Mouse (Mus musculus): Measurements from ENCODE around the gene Glis3. TPM values are rescaled to one million over a fixed set of nuclear protein-coding genes. Genes with fewer than 3 reads are reported as not detected.

Gene Glis3
- total RNA-seq, 2 experiments from 2014 or later = 0.82 to 1.0 TPM

DNA sequence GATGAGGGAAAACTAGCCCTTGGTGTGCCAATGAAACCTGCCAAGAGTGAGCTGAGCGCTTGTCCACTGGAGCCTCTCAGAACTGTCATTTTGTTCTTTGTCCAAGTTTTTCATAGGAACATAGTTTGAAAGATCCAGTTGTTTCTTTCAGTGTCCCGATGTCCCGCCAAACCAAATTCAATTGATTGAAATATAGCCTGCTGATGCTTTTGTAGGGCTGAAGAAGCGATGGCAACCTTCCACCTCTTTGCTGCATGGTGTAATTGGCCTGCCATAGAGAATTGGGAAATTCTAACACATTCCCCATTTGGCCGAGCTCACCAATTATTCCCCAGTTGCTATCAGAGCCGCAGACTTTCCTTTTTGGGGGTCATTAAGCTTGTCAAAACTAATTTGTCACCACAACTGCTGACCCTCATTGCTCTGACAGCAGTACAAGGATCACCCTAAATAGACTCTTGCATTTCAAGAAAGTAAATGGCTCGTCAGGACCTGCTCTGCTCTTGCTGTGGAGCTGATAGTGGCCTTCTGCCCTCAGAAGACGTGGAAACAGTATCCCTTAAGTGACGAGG lies 299.1 kb downstream of the Glis3 start:
- DNase-seq = peak; percentile 14

DNA sequence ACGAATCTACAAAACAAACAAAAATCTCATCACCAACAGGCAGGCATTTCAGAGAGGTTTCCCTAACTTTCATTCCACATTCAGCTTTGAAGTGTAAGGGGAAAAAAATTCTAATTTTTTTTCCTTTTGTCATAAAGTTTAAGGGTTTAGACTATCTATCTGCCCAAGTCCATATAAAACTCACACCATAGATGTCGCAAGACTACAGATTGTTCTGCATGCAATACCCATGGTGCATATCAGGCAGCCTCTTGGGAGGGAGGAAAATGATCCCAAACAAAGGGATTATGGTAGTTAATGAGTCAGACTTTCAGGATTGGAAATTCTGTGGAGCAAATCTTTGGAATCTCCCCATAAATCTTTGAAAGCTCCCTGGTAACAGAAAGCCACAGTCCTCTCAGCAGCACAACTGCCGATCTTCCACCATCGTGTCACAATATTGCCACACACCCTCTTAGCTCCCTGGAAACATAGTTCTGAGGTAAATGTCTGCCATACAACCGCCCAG lies 302.0 kb downstream of the Glis3 start:
- DNase-seq = no peak

DNA sequence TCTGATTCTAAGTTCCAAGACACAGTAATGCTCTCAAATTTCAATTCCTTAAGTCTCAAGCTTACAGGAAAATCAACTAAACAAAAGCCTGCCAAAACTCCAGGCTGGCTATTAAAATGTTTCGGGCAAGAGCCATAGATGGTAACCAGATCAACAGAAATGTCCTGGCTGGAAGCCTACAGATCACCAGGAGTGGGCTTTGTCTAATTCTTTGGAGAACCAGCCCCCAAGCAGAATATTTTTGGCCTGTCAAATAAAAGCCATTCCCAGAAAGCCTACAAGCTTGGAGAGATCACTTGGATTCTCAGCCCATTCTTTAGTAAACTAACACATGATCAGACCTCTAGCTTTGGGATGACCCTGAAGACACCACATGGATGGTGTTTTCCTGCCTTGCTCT lies 303.5 kb downstream of the Glis3 start:
- DNase-seq = no peak

DNA sequence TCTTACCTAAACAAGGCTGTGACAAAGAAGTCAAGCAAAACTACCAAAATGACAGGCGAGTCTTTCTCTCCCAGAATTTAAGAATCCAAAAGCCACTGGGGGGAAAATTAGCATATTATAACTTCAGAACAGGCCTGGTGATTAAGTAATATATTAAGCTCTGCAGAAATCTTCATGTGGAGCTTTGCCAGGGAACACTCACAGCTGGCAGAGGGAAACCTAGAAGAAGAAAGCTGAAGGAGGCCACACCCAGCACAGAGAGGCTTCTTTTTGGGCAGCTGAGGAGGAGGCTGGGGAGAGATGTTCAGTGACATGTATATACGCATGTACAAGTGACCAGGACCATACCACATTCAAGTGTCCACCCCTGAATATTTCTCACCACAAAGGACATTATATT lies 304.1 kb downstream of the Glis3 start:
- peak; percentile 16 for DNase-seq

DNA sequence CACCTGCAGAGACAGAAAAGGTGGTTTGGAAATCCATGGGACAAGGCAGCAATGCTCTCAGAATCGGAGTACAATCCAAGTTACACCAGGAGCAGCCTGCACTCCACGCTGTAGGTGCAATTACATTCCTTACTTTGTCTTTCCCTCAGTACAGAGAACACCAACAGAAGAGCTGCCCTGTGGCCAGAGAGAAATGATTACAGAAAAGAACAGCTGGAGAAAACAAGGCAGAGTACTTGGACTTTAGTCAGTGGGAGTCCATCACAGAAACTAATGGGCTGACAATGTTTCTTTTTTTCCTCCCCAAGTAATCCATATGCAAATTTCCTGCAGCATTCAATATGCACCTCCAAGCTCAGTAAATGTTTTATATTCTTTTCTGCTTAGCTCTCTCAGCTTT lies 305.4 kb downstream of the Glis3 start:
- no peak for DNase-seq

DNA sequence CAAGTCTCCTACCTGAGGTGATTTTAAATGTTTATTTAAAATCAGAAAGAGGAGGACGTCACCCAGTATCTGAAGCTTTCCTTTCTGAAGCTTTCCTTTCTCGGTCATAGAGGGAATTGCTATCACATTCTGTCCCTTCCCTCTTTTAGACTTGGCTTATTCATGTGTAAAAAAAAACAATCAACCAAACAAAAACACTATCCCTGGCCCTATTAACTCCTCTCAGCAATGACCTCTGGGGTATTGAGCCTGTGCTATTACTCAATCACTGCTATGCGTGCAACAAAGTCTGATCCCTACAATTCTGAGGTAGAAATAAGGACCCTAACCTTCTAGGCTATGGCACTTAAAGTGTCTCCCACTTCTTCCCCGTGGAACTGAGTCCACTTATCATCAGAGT lies 311.7 kb downstream of the Glis3 start:
- no peak for DNase-seq

DNA sequence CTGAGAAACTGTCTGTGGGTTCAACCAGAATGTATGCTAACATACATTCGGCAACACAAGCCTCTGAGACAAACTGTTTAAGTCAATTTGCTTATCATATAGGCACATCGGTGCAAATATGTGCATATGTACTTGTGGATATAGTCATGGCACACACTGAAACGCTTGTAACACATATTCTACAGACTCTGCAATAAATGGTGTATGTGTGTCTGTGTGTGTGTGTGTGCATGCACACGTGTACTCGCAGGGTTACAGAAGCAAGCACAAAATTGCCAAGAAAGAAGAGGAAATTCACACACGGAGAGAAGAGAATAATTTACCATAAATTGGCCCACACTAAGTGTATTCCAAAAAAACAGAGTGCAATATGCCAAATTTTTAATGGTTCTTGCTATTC lies 312.6 kb downstream of the Glis3 start:
- no peak for DNase-seq

DNA sequence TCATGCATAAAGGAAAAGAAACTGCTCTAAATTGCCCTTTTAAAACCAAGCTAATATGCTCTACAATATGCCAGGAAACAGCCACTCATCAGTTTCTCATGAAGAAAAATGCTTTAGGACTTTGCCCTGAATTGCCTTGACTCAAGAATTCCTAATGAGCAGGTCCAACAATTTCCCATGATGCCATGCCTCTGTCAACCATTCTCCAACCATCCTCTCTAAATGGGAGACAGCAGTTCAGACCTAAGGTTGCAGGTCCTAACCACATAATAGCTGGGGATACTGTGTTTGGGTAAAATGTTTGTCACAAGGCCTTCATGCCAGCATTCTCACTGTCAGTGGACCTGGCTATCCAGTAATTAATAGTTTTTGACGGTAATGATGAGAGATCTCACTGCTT lies 313.1 kb downstream of the Glis3 start:
- DNase-seq = no peak

DNA sequence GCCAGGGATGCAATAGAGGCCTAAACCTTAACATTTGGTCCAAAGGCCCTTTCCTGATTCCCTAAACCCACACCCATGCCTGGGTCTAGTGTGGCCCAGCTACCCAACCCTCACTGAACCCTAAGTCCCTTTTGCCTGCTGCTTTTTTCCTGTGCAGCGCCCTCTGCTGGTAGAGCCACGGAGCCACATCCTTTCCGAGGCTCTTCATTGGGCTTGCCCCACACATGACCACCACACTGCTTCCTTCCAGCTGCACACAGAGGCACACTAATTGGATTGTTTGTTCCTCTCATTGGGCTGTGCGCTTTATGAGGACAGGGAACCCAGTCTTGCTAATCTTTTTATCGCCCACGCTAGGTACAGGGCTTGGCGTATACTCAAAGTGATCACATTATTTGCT lies 314.0 kb downstream of the Glis3 start:
- DNase-seq = no peak

DNA sequence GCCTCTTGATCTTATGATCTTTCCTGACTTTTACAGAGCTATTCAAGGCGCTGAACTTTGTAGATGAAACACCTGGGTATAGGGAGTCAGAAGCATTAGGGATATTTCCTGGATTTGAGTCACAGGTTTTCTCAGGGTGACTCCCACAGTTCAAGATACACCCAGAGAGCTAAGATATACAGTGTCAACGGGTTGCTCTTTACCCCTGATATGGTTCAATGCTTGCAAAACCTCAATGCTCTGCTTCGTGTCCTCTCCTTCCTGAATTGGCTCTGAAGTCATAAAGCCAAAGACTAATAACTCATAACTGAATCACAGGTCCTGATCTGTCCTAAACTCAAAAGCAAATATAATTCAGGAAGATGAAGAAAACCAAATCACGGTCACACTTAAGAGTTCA lies 319.0 kb downstream of the Glis3 start:
- no peak for DNase-seq

DNA sequence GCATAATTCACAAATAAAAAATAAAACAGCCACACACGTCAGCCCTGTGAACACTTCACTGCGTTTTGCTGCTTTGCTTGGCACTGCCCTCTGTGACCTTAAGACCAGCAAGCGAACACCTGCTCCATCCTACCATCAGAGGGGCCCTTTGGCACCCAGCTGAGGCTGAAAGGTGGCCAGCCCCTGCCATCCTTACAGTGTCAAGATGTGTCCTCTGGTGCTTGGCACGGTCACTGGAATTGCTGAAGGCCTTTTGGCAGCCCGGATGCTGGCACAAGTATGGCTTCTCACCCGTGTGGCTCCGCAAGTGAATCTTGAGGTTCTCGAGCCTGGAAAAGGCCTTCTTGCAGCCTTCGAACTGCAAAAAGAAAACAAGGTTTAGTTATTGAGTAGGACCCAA lies 322.3 kb downstream of the Glis3 start:
- no peak for DNase-seq

DNA sequence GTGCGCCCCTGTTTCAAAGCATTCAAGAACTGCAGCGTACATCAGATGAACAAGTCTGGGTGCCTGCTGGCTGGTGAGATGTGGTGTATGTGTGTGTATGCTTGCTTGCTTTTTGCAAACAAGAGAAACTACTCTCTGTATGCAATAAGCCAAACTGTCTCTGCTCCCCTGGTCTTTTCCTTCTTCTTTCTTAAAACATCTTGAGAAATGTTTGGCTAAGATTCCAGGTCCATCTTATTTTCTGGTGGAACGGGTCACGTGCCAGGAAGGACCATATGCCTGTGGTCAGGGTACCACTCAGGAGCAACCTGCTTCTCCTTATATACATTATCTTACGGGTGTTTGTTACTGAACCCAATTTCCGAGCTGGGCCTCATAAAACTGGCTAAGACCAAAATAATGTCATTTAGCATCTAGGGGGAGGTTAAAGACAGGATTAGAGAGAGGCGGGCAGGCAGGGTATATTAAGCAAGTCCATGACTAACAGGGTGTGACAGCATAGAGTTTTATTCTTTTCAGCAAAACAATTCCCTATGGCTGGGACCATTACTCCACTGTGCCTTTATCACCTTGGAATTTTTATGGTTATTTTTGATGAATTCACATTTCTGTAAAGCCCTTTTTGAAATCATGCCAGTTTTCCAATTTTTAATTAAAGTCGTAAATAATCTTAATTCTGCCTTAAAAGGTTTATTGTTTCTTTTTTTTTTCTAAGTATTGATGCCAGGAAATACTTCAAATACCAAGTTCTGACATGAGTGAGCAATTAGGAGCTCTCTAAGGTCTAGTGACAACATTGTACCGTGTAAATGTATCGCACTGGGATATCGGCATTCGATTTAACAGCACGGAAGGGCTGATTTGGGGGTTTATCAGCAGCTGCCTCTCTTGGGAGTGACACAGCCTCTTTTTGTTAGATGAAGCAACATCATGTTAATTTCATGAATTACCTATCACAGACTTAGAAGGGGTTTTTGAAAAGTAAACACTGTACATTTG lies 328.5 kb downstream of the Glis3 start:
- no peak for DNase-seq

DNA sequence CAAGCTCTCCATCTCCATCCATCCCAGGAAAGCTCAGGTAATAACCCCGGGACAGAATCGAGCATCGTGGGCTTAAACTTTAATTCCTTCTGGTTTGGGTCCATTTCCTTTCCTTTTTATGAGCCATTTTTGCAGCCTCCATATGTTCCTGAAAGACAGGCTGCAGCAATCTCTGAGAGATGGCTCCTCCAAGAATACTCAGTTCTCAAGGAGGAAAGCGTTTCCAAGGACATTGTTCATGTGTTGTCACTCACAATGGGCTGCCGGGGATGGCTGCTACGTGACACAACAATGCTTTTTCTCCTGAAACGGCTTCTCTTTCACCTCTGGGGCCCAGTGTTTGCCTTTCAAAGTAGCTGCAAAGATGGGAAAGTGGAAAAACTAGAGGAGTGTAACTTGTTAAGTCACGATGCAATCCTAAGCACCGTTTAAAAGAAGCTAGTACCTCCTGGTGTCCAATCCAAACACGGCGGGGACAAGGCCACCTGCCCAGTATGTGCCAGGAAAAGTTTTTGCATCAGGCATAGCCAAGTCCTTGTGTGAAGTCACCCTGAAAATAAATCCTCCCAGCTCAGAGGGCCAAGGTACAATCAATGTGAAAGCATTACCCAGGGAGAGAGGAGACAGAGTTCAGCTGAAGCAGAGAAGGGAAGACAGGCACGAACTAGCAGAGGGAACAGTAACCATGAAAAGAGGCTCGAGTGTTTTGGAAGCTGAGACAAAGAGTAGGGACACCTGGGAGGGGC lies 332.6 kb downstream of the Glis3 start:
- no peak for DNase-seq

DNA sequence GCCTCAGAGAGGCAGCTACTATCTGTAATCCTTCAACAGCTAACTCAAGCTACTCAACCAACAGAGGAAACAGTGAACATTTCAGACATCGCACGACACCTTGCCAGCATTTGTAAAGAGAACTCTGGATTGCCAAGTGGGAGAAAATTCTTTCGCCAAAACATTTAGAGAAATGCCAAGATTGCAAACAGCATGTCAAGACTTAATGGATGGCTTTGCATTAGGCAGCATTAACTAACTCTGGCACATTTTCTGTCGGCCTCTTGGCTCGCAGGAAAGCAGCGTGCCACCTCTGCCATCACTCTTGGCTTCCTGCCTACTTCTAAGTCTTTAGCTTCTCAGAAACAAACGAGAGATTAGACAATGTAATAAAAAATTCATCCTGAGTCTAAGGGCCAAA lies 336.2 kb downstream of the Glis3 start:
- DNase-seq = no peak

DNA sequence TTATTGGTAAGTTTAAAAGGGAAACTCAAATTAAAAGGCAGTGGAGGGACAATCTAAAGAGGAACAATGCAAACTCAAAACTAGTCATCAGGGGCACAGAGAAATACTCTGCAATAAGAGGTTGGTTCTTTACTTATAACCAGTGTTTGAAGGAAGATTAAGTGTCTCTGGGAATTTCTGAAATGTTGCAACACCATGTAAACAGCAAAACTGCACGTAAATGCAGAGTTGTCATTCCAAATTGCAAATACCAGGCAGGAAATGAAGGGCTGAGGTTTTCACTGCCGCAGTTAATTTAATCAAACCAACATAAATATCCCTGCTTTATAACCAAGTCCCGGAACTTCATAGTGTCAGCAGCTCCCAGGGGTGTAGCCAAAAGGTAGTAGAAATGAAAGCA lies 342.3 kb downstream of the Glis3 start:
- DNase-seq = no peak

DNA sequence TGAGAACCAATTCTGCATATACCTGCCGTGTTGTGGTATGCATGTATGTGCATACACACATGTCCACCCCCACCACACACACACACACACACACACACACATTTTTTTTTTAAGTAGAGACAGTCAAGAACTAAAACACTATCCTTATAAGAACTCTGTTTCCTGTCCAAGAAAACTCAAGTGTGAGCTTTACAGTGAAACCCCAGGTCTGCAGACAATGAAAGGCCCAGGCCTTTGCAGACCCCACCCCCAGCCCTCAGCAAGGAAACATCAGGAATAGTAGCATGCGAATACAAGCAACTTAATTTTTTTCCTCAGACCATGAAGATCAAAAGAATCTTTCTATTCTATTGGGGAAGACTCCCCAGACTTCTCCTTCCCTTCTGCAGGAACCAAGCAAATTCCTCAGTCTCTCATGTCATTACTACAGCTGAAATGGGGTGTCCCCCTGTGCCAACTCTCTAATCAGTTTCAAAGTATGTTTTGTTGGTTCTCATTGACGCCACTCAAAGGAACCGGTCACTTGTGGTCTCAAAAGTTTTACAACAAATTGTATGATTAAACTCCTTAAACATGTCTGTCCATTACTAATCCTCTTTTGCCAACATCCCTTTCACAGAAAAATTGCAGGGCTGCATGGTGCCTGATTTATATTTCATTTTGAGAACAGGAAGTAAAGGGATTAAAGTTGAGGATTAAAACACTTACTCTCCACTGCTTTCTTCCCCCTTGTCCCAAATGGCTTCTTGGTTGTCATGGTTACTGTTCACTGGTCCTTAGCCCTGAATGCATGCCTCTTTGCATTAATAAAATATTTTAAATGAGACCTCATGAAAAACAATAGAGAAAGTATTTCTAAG lies 343.0 kb downstream of the Glis3 start:
- no peak for DNase-seq

DNA sequence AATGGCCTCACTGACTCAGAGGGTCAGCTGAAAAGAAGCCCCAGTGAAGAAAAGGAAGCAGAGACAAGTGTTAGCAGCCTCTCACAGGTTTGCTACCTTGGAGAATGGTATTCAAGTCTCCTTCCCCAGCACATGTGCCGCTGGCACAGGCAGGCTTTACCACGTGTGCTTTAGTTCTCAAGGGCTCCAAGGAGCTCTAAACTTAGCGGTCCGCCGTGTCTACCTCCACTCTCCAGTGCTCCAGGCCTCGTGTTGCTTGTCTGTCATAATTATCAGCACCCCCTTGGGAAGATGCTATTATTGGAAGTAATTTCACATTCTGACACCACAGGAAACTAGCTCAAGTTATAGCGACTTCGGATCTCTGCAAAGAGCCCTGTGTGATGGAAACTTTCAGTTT lies 344.0 kb downstream of the Glis3 start:
- no peak for DNase-seq

DNA sequence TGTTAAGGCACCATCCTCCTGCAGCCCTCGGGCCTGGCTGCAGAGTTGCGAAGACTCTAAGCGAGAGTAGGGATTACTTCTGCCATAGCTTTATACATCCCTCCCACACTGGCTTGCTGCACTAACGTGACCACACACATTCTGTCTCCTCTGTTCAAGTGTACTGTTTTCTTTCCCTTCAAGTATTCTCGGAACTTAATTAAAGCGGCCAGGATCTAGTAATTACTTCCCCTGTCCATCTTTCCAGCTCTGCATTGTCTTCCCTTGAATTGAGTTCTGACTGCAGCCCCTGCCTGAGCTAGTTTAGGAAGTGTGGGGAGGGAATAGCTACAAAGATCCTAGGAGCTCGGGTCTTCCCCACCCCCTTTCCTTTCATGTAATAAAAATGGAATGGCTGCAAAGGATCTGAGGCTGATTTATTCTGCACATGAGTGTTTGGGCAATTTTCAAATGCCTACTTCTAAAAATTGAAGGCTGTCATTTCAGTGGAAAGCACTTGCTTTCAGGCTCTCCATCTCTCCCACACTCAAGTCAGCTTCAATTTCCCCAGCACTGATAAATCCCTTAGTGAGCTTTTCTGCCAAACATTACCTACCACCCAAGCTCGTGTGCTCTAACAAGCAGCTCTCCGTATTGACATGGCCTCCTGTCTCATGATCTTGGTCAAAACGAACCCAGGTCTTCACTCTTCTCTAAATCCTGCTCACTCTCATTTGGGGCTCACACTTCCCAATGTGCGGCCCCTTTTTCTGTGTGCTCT lies 346.7 kb downstream of the Glis3 start:
- DNase-seq = no peak

DNA sequence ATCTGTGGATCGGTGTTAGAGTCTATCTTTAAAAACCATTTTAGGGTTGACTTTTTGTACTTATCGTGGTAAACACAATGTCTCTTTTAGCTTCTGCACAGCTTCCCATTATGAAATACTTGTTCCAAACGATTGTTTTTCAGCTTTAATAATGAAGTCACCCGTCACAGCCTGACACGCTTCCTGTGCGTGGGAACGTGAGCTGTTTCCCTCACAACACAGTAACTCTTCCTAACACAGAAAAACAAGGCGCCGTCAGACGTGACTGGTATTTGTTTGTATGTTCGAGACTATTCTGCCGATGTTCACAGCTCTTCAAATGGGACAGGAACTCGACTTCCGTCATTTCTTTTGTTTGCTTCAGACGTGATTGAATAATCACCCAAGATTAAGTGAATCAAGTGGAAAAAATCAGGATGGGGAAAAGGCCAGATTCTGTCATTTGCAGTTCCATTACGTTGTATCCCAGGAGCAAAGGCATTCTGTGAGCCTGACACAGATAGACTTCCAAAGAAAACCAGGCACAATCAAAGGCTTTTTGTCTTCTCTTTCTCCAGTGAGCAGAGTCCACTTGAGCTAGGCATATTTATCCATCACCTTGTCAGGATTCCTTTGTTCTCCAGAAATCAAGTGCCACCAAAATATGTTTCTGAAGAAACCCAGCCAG lies 351.3 kb downstream of the Glis3 start:
- no peak for DNase-seq

DNA sequence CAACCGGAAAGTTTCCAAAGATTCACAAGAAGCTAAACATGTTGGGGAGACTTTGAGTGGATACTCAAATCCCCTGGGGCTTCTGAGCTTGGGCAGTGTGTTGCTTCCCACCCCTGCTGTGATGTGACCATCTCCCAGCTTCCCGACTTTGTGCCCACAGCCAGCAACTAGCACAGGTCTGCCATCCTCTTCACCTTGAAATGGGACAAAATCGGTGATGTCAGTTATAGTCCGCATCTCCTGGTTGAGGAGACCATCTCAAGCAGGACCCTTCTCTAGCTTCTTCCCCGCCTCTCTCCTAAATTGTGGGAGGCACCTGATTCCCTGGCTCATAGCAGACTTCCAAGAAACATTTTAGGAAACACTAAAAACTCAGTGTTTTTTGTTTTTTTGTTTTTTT lies 352.3 kb downstream of the Glis3 start:
- no peak for DNase-seq

DNA sequence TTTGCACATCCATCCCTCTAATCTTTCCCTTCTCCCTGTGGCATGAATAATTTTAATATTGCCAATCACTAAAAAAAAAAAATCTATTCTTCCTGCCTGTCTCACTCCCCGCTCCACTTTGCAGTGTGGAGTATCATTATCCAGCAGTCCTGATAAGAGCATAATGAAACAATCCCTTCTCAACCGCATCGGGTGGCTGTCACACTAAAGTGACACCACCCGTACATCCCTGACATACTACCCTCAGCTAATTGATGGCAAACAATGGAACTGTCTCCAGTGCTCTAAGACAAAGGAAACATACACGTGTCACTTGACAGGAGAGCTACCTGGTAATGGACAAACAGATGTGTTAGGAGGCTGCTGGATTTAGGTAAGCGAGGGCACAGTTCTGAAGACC lies 373.8 kb downstream of the Glis3 start:
- DNase-seq = no peak

Measured in gastrocnemius, postnatal 25 days (tissue).